Mouse (Mus musculus) R1 (cell line): ENCODE data around the gene Fmnl1.

Source experiments
- DNase-seq: peaks from one replicate; pipeline ENCODE4 v3.0.0-alpha.2; 2018; ENCODE audit warnings: low read depth, low spot score

Gene Fmnl1

DNA sequence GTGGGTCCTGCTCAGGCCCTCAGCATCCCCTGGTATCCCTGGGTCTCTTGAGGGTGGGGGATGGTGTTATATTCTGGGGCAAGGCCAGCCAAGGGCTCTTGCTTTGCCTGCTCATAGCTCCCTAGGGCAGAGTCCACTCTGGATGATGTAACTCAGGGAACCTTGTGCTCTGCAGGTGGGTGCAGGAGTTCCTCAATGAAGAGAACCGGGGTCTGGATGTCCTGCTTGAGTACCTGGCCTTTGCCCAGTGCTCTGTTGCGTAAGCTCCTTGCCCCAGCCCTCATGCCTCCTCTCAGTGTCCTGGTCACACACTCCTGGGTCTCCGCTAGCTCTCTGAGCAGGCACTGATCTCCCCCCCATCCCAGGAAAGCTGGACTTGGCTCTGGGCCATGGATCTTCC is 11.0 kb downstream of the Fmnl1 start:
- DNase-seq = no peak

DNA sequence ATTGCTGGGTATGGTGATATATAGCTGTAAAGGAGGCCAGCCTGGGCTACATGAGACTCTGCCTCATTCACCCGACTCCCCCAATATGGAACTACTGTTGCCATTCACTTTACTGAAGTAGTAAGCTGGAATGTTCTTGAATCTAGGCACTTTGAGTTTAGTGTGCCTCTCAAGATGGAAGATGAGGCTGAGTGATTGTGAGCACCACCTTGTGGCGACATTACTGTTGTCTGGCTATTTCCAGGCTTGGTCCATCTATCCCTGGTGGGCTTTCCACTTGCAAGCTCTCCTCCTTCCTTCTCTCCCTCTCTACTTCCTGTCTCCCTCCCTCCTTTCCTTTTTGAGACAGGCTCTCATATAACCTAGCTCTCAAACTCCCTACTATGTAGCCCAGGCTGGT is 14.0 kb downstream of the Fmnl1 start:
- peak; percentile 48 for DNase-seq

DNA sequence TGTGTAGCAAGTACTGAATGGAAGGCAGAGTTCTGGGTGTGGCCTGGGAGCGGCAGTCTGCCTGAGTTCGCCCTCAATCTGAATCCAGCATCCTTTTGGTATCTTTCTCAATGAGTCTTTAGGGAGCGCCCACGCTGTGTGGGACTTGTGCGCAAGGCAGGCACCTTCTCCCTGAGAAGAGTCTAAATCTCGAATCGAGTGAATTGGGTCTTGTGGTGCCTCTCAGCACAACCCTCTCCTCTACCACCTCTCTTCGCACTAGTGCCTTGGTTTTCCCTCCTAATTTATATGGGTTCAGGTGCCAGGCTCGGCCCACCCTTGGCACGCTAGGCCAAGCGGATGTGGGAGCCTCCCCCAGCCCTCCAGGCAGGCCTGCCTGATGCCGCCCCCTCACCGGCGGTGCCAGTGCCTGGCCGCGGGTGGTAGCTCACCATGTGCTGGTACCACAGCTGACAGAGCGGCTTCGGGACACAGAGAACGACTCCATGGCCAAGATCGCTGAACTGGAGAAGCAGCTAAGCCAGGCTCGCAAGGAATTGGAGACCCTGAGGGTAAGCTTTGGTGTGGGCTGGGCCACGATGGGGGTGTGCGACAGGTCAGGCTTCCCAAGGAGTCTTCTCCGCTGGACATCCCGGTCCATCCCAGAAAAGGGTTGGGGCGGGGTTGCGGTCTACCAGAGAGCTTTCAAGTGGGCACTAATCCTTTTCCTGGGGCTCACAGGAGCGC is 21.5 kb downstream of the Fmnl1 start:
- DNase-seq = peak; percentile 16

DNA sequence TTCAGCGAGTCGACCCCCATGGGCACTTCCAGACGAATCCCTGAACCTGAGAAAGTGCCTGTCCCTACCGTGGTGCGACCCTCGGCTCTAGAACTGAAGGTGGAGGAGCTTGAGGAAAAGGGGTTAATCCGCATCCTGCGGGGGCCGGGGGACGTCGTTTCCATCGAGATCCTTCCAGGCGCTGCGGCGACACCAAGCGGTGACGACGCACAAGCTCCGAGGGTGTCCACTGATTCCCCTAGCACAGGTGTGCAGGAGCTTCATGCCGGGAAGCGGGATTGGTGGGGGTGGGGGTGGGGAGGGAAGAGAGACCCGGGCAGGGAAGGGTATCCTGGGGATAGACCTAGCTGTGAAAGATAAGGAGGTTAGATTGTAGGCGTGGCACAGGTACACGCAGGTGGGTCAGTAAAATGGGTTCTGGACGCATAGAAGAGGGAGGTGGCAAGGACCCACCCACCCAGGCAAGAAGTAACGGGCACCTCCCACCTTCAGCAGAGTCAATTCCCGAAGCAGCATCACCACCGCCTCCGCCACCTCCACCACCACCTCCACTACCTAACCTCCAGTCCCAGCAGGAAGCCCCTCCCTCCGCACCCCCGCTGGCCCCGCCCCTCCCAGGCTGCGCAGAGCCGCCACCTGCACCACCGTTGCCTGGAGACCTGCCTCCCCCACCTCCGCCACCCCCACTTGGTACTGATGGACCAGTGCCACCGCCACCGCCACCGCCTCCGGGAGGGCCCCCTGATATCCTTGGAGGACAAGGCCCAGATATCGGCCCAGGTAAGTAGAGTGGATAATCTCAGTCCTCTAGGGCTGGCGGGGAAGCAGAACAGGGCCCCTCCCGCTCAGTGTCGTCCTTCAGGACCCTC is 22.3 kb downstream of the Fmnl1 start:
- DNase-seq = peak; percentile 56

DNA sequence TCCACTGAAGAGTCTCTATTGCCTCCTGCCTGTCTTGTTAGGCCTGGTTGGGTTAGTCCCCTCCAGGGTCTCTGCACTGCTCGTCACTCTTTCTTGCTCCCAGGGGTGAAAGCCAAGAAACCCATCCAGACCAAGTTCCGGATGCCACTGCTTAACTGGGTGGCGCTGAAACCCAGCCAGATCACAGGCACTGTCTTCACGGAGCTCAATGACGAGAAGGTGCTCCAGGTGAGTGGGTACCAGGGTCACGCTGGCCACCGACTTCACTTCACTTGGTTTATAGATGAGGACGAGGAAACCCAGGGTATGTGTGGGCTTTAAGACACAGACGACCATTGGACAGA is 22.9 kb downstream of the Fmnl1 start:
- no peak for DNase-seq

DNA sequence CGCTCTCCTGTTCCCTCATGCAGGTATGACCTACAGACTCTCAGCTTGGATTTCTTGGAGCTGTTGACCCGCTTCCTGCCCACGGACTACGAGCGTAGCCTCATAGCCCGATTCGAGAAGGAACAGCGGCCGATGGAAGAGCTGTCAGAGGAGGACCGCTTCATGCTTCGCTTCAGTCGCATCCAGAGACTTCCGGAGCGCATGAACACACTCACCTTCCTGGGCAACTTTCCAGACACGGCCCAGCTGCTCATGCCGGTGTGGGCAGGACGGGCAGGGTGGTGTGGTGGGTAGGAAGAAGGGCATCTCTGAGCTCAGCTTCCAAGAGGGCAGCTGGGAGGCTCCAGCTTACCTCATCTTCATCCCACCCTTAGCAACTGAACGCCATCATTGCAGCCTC is 24.3 kb downstream of the Fmnl1 start:
- no peak for DNase-seq

DNA sequence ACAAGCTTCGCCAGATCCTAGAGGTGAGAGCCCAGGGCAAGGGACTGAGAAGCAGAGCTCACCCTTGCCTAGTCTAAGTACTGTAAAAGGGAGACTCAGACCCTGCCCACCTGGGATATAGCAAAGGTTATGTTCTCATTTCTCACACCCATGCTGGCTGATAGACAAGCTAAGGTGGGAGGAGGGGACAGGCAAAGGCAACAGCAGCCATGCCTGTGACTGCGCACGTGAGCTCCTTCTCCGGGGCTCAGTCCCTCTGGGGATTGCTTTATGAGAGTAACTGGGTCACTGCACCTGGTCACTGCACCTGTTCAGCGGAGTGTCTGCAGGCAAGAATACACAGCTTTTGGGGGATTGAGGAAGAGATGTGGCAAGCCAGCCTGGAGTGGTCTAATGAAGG is 24.7 kb downstream of the Fmnl1 start:
- no peak for DNase-seq

DNA sequence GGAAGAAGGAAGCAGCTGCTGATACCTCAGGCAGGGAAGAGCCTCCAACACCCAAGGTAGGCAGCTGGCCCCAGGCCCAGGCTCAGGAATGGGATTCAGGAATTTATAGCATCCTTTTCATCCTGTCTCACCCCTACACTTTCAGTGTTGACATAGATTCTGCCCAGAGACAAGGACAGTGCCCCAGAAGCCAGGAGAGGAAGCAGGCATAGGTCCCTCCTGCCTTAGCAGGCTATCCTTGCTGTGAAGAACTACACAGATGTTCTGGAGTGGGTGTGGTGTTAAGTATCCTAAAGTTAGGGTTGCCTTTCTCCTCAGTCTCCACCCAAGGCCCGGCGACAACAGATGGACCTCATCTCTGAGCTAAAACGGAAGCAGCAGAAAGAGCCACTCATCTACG is 26.4 kb downstream of the Fmnl1 start:
- no peak for DNase-seq

DNA sequence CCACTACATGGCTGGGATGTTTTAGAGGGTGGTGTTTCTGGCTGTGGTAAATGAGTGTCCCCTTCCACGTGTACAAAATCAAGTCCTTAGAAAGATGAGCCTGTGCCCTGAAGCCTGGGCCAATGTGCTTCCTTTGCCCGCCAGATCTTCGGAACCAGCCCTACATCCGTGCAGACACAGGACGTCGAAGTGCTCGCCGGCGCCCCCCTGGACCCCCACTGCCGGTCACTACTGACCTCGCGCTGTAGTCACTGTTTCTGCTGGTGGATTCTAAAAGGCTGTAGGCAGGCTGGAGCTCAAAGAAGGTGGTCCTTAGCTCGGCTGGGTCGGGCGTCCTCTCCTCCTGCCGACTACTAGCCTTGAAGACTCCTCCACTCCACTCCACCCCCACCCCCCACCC is 27.4 kb downstream of the Fmnl1 start:
- no peak for DNase-seq

DNA sequence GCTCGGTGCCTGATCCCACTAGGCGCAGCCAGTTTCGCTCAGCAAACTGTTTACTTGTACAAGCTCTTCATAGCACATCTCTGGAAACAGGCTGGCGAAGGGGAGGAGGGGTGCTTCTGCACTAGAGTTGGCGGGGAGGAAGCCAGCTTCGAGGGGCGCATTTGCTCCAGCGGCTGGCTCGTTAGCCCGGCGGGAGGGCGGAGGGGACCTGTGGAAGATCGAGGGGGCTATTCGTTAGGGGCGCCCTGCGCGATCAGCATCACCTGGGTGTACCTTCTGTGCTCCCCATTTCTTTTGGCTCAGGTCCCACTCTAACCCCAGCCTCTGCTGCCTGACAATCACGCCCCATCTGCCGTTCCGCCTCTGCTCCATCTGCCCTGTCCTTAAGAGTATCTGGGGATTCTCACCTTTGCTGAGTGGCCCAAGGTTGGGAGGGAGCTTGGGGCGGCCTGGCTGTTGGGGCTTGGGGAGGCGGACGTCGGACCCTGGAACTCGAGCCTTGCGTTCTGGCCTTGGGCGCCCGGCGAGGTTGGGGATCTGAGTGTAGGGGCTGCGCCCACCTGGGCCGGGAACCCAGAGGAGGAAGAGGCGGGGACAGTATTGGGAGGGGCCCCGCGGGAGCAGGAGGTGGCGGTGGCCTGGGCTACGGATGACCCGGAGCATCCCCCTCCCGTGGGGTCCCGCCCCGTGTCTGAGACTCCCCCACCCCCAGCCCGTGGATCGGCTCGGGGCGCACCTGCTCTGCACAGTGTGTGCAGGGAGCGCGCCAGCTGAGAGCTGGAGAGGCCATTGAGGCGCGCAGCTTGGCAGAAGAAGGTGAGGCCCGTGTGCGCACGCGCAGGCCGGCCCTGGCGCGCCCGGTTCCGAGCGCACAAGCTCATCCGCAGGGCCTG is 28.2 kb downstream of the Fmnl1 start:
- DNase-seq = peak; percentile 85

DNA sequence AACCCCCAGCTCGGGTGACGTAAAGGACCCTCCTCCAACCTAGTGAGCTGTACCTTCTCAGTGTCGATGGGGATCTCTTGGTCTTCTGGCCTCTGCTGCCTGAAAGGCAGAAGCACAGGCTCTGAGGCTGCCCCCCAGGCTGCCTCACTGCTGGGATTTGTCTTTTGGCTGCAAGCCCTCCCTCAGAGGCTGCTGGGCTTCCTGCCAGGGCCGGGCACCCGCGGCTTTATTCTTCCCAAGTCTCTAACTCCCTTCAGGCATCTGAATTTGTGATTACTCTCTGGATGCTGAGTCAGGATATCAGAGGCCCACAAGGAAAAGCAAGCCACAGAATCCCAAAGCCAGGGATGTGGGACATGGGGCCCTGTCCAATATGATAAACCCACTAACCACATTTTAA is 30.8 kb downstream of the Fmnl1 start:
- no peak for DNase-seq

DNA sequence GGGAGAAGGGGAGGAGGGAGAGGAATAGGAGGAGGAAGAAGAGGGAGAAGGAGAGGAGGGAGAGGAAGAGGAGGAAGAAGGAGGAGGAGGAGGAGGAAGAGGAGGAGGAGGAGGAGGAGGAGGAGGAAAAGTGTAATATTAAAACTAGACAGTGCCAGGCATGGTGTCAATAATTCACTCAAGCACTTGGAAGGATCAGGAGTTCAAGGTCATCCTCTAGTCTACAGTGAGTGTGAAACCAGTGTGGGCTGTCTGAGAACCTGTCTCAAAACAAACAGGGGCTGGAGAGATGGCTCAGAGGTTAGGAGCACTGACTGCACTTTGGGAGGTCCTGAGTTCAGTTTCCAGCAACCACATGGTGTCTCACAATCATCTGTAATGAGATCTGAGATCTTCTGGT is 31.5 kb downstream of the Fmnl1 start:
- DNase-seq = no peak

DNA sequence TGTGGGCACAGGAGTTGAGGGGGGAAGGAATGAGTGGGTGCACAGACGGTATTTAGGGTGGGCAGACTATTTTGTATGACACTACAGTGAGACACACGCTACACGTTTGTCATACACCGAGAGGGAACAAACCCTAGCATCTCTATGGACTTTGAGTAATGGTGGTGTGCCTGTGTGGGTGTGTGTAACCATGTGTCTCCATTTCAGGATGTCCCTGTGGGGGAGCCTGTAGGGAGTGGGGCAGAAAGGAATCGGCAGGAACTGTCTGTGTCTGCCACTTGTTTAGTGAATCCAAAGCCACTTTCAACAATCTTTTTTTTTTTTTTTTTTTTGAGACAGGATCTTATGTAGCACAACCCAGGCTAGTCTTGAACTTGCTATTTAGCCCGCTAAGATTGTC is 35.3 kb downstream of the Fmnl1 start:
- no peak for DNase-seq

DNA sequence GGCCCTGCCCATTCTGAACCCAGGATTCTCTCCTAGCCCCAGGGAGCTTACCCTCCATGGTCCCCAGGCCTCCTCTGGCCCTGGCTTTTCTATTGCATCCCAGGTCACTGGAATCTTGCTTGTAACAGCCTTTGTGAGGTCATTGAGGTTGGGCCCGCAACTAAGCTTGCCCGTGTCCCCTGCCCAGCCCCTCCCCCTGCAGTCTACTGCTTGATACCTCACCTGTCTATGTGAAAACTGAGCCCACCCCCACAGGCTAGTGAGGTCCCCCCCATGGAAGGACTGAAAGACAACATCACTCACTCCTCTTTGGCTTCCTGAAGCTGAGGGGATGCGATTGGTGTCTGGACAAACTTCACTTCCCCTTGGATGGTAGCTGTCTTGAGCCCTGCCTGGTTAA is 37.6 kb downstream of the Fmnl1 start, which contains the start of gene 1700023F06Rik:
TSS of gene 1700023F06Rik (minus strand) at position 101 of the 400 bp plus-strand sequence.
- DNase-seq = no peak

DNA sequence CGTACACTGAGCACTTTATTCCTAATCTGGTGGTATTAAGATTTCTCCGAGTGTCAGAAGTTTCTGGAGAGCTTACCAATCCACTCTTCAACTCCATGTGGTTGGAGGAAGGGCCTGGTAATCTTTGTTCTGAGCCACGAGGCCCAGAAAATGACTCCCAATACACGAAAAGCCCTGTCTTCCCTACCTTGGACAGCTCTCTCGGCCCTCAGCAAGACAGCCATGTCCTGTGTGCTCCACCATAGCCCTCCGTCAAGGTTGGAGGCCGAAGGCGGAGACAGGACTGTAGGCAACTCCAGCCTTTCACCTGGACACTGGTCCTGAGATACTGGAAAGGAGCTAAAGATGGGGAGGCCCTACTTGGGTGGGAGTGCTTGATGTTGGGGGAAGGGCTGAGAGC is 39.4 kb downstream of the Fmnl1 start:
- peak; percentile 73 for DNase-seq

DNA sequence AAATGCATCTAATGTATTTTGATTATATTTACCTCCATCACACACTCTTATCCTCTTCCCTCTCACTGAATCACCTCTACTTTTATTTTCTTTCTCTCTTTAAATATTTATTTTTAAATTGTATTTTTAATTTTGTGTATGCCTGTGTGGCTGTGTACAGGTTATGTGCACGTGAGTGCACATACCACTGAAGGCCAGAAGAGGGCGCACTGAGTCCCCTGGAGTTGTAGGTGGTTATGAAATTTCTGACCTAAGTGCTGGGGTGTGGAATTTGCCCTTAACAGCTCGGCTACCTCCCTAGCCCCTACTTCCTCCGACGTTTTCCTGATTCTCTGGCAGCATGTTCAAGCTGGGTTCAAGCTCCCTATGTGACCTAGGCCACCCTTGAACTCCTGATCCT is 42.8 kb downstream of the Fmnl1 start:
- peak; percentile 48 for DNase-seq

DNA sequence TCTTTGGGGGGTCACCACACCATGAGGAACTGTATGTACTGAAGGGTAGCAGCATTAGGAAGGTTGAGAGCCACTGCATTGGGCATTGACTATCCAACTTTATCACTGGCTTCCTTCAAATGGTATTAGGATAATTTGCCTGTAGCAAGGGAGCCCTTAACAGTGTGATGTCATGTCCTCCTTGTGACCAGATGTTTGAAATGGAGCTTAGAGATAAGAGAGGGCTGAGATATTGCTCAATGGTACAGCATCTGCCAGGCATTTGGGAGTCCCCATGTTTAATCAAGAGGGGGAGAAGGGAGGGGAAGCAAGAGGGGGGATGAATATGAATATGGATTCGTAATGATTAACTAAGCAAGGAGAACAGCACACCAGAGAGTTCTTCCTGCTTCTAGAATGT is 44.4 kb downstream of the Fmnl1 start:
- DNase-seq = no peak

DNA sequence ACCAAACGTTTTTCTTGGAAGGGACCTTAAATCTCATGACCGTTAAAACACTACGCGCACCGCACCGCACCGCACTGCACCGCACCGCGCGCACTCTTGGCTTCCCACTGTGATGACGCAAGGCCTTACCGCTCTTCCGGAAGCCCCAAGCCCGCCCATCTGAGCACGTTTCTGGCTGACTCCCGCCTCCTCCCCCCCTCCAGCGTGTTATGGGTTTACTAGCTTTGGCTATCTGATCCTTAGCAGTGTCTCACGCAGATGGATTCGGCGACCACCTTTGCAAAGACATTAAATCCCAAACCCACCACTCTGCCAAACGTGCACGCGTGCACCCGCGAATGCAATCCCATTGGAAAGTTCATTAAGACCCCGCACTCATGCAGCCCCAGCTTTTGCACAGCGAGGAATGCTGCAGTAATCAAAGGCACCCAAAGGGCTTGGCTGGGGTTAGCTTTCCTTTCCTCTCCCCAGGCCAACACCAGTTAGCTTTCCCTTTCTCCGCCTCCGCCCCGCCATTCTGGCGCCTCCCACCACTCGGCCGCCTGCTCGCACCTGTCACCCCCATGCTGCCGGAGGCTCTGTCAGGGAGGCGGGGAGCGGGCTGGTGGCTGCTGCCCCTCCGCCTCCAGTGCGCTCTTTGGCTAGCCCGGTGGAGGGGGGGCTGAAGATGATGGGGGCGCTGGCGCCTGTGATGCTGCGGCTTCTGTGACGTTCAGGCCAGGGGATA is 47.0 kb downstream of the Fmnl1 start, which contains the start of gene Spata32:
TSS of gene Spata32 (minus strand) at position 643 of the 727 bp plus-strand sequence.
- peak; percentile 59 for DNase-seq

DNA sequence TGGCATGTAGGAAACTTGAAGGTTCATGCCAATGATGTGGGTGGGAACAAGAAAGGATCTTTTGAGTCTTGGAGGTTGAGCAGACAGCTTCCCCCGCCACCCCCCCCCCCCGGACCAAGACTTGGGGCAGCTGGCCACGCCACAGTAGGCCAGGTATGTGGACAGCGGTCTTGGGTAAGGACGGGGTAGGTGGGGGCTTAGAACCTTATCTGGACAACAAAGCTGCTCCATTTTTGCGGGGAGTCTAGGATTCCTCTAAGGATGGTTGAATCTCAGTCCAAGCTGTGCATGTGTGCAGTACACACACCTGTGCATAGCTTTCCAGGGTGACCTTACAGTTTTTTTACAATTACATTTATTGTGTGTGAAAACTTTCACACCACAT is 47.6 kb downstream of the Fmnl1 start:
- no peak for DNase-seq

DNA sequence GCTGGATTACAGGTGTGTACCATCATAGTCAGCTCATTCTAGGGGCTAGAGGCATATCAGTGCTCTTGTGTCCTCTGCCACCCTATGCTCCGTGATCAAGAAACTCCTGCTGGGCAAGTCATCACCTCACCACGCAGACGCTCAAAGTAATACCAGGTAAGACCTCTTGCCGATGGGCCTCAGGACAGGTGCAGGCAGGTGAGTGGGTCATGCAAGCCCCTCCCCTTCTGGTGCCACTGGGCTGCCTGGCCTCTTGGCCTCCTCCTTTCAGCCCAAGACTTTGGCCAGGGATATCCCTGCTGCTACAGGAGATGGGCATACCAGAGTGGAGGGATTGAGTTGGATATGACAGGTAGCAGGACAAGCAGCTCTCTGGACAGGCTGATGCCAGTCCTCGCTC is 48.4 kb downstream of the Fmnl1 start:
- DNase-seq = no peak

DNA sequence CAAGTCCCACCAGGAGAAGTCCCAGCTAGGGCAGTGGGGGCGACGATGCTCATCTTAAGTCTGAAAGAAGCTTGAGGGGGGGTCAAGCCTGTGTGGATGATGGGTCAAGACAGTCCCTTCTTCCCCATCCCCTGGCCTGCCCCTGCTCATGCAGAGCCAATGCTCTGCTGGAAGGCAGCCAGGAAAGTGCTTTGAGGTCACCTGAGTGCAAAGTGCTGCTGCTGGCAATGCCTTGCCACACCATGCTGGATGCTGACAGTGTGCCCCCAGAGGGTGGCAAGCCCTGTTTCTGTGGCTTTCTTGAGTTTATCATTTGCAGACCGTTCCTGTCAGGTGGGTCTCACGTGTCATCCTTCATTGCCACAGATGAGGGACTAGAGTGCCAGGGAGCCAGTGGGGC is 49.1 kb downstream of the Fmnl1 start:
- no peak for DNase-seq
